Mouse (Mus musculus) CH12.LX (cell line): ENCODE results near the gene Srp9.

Source experiments
- CHD2 ChIP-seq: IDR thresholded peaks from 2 replicates; pipeline ENCODE4 v1.6.1; 2011; ENCODE audit warnings: low read length, improper control_type of control experiment
- CTCF ChIP-seq, 2 experiments: IDR thresholded peaks in 1 of 2; conservative IDR thresholded peaks in 1 of 2; 2 replicates each; pipeline ENCODE4 v1.5.1; 2011 to 2012; ENCODE audit warnings: low read depth in 2 of 2, low read length in 2 of 2, improper control_type of control experiment in 1 of 2, inconsistent platforms in 1 of 2, mild to moderate bottlenecking in 1 of 2, moderate library complexity in 1 of 2
- MEF2A ChIP-seq: IDR thresholded peaks from 2 replicates; pipeline ENCODE4 v1.6.1; 2014; ENCODE audit warnings: low read depth, mild to moderate bottlenecking, inconsistent platforms, low read length, improper control_type of control experiment, borderline replicate concordance
- MXI1 ChIP-seq: IDR thresholded peaks from 2 replicates; pipeline ENCODE4 v1.6.1; 2011; ENCODE audit warnings: mild to moderate bottlenecking, low read depth, low read length, improper control_type of control experiment
- POLR2A ChIP-seq: IDR thresholded peaks from 2 replicates; pipeline ENCODE4 v1.6.1; 2011; ENCODE audit warnings: low read depth, mild to moderate bottlenecking, improper control_type of control experiment, low read length

DNA sequence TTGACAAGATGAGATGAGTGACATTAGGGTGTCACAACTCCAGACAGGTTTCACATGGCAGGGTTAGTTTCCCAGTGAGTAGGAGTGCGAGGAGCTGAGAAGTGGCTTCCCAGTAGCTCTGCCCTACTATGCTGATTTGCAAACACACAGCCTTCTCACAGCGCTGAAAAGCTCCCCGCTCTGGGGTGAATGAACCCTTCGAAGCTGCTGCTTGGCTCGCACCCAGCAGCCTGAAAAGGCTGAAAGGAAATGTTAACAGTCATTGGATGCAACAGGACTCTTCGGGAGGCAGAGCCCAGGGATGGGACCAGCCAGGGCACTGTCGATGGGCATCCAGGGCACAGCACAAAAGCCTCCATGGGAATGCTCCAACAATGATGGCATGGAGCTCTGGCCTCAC is 37.8 kb upstream of the Srp9 start:
- TF ChIP-seq MEF2A (no peak), POLR2A (no peak), MXI1 (no peak), CTCF (conservative IDR thresholded peaks at IDR 0.05 in 1 of 2, IDR thresholded peaks at IDR 0.05 in 1 of 2; ENCODE audit: low read depth in 2 of 2, low read length in 2 of 2) (no peak), CHD2 (no peak)
